Mouse (Mus musculus) T-helper 2 cell (primary cell): ENCODE measurements around the gene Gm21767.
"Not testable (repeated sequence)": the region's sequence is repeated elsewhere in the genome, so short reads cannot be mapped to it uniquely, and the experiment has no call there.

Experiments
- in situ Hi-C: fragments of 300-600 bp; cut with MboI, MseI; formaldehyde crosslinking; loops from one replicate; pipeline ENCODE4 v1.15.1; 2025; ENCODE audit warnings: high pct_unique_total_duplicates

Gene Gm21767

DNA sequence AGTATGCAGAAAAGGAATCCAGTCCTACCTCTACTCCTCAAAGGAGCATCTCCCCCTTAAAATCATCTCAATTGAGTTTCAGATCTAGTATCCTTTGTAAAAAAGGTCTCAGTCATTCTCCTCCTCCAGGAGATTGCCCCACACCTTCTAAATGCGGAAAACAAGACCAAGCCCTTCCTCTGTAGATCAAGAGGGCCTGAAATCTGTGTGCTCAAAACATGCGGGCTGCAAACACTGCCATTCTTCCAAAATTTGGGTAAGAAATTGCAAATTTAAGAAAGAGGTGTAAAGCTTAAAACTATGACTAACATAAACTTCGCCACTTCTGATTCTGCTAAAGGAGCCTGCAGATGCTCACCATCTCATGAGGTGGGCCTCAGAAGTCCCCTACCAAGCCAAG, at the start of gene Gm21767:
Gene Gm21767 (plus strand): TSS at position 301 of the 400 bp plus-strand sequence.
- in situ Hi-C loops = not testable (repeated sequence)
